Mouse (Mus musculus) thymus, adult 2 months (tissue): ENCODE results near the gene Hus1b. TPM values are rescaled to one million over a fixed set of nuclear protein-coding genes. Genes with fewer than 3 reads are reported as not detected.

Source experiments
- DNase-seq: peaks from one replicate; pipeline ENCODE4 v3.0.0; 2021
- H3K27ac ChIP-seq: fragments of 200-500 bp; 2 replicates; pipeline ENCODE4 v1.5.1; 2012; ENCODE audit warnings: low read length, control low read depth; ENCODE audit not compliant: control insufficient read depth, insufficient read depth
- H3K27me3 ChIP-seq: fragments of 200-500 bp; 2 replicates; pipeline ENCODE4 v1.6.1; 2012; ENCODE audit warnings: mild to moderate bottlenecking, low read length, moderate library complexity, mixed read lengths; ENCODE audit not compliant: control insufficient read depth, insufficient read depth
- H3K36me3 ChIP-seq: fragments of 200-500 bp; 2 replicates; pipeline ENCODE4 v1.6.1; 2012; ENCODE audit warnings: mild to moderate bottlenecking, low read length, moderate library complexity; ENCODE audit not compliant: control insufficient read depth, insufficient read depth
- H3K4me1 ChIP-seq: fragments of 200-500 bp; replicated peaks from 2 replicates; pipeline ENCODE4 v1.6.1; 2012; ENCODE audit warnings: low read length; ENCODE audit not compliant: control insufficient read depth, insufficient read depth
- H3K4me3 ChIP-seq: fragments of 200-500 bp; 2 replicates; pipeline ENCODE4 v1.5.1; 2012; ENCODE audit warnings: mild to moderate bottlenecking, low read length, control low read depth, moderate library complexity; ENCODE audit not compliant: control insufficient read depth, insufficient read depth
- CTCF ChIP-seq: fragments of 200-500 bp; IDR thresholded peaks from 2 replicates; pipeline ENCODE4 v1.5.1; 2012; ENCODE audit warnings: mild to moderate bottlenecking, control low read depth, low read length, moderate library complexity, borderline replicate concordance; ENCODE audit not compliant: control insufficient read depth, poor library complexity, insufficient read depth; ENCODE audit errors: extremely low read depth
- POLR2A ChIP-seq: fragments of 200-500 bp; IDR thresholded peaks from 2 replicates; pipeline ENCODE4 v1.6.1; 2012; ENCODE audit warnings: mild to moderate bottlenecking, low read length, control low read depth, moderate library complexity; ENCODE audit not compliant: control insufficient read depth, poor library complexity, insufficient read depth; ENCODE audit errors: extremely low read depth
- WGBS: fragments of 180-500 bp; shearing (Covaris S2); methylation state at CpG from one replicate; pipeline ENCODE4 v1.1.7; 2018; 5-methylcytosine and 5-hydroxymethylcytosine counted together
- polyA plus RNA-seq: library from polyadenylated mRNA; depleted of rRNA; stranded (reverse); fragments of >200 nt; gene quantifications from 2 replicates; pipeline ENCODE4 v1.2.3, GENCODE M21; 2012

Hus1b gene
- polyA plus RNA-seq, 1 experiment: 1.1 TPM

DNA sequence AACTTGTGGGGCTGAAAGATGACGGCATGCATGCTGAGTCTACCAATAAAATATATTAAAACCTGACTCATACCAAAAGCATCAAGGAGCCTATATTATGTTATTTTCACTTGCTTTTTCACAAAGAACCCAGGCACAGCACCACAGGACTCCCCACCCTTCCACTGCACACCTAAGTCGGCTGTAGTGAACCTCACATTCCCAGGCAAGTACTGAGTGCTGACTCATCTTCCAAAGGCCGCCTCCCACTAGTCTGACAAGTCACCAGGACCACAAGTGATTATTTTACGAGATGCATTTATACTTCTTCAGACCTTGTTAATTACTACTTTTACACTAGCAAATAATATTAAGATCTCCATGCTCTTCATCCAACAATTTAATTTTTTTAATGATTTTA lies 15.9 kb downstream of the Hus1b start:
- Histone ChIP-seq H3K36me3 (peaks cover 11% of the 10 kb centered on the region; the same call in 1 of the 2 replicates), H3K27ac (no peak overlapping the region), H3K4me3 (no peak overlapping the region), H3K27me3 (no peaks in the 10 kb centered on the region), H3K4me1 (no peaks in the 10 kb centered on the region; the same call in 1 of the 2 replicates)
- WGBS: 88% methylated on average over 4 of the region's 4 CpGs
- no peak for DNase-seq
- TF ChIP-seq POLR2A (no peak), CTCF (no peak)

DNA sequence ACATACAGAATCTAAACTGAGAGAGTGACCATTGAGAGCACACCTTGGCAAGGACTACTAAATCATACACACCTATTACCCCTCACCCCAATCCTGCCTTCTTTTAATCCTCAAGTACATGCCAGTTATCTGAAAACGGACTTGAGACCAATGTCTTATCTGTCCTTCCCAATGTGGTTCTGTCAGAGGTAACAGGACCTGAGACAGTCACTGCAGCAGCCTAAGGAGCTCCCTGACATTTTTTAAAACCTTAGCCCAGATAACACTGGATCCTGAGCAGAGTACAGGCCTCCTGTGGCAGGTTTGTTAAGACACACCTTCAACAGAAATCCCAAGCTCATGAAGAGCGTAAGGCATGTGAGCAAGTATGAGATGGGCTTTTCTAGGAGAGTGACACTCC lies 18.4 kb downstream of the Hus1b start:
- H3K4me1 ChIP-seq: no peaks in the 10 kb centered on the region; the same call in 1 of the 2 replicates
- peaks cover 23% of the 10 kb centered on the region for H3K36me3 ChIP-seq
- TF ChIP-seq POLR2A (no peak), CTCF (no peak)
- no peak overlapping the region for H3K27ac ChIP-seq
- H3K27me3 ChIP-seq: no peaks in the 10 kb centered on the region
- no peak overlapping the region for H3K4me3 ChIP-seq
- WGBS: 95% methylated on average over 2 of the region's 2 CpGs
- DNase-seq: no peak

DNA sequence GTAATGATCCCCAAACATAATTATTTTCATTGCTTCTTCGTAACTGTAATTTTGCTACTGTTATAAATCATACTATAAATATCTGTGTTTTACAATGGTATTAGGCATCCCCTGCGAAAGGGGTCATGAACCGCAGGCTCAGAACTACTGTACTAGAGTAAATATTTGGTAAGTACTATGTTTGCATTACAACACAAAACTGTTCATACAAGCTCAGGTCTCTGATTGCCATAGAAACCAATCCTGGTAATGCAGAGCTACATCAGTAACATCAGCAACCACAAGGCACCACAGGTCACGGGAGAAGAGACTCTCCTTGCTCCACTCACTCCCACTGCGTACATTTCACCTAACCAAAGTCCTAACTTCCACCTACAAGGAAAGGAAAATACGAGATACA lies 23.3 kb downstream of the Hus1b start:
- H3K27ac ChIP-seq: no peak overlapping the region
- no peak overlapping the region for H3K4me3 ChIP-seq
- no peaks in the 10 kb centered on the region for H3K4me1 ChIP-seq
- H3K36me3 ChIP-seq: peaks cover 25% of the 10 kb centered on the region
- no peaks in the 10 kb centered on the region for H3K27me3 ChIP-seq
- 95% methylated on average over 6 of the region's 6 CpGs for WGBS
- no peak for DNase-seq
- TF ChIP-seq POLR2A (no peak), CTCF (no peak)

DNA sequence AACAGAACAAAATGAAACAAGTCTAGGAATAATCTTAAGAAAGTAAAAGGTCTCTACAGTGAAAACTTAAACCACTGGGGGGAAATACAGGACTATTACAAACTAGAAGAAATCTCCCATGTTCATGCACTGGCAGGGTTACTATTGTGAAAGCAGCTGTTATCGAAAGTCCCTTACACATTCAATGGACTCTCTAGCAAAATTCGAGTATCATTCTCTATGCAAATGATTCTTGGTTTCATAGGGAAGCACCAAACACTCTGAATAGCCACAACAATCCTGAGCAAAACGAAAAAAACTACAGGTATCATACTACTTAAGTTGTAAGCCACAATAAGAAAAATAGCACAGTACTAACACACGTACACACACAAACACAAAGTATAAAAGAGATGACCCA lies 25.6 kb downstream of the Hus1b start:
- Histone ChIP-seq H3K27me3 (no peaks in the 10 kb centered on the region), H3K27ac (no peak overlapping the region), H3K4me1 (no peaks in the 10 kb centered on the region), H3K36me3 (peaks cover 21% of the 10 kb centered on the region), H3K4me3 (no peak overlapping the region)
- DNase-seq: no peak
- TF ChIP-seq CTCF (no peak), POLR2A (no peak)
- WGBS: 83% methylated on average over 4 of the region's 4 CpGs

DNA sequence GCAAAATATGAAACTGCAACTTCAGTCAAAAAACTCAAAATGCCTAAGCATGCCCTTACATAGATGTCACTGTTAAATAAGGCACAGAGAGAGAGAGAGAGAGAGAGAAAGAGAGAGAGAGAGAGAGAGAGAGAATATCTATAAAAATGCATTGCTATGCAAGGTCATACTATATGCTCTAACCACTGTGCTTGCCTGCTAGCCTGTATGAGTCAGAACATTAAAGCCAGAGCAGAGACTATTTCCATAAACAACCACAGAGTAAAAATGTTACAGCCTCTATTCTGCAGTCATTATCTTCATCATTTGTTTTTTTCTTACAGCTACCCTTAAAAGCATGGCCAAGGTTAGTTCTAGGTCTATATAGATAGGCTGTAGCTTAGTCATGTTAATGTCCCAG lies 33.8 kb downstream of the Hus1b start:
- Histone ChIP-seq H3K4me3 (no peak overlapping the region), H3K36me3 (no peaks in the 10 kb centered on the region; the same call in 1 of the 2 replicates), H3K27ac (no peak overlapping the region), H3K4me1 (no peaks in the 10 kb centered on the region), H3K27me3 (no peaks in the 10 kb centered on the region)
- DNase-seq: no peak
- TF ChIP-seq POLR2A (no peak), CTCF (no peak)

DNA sequence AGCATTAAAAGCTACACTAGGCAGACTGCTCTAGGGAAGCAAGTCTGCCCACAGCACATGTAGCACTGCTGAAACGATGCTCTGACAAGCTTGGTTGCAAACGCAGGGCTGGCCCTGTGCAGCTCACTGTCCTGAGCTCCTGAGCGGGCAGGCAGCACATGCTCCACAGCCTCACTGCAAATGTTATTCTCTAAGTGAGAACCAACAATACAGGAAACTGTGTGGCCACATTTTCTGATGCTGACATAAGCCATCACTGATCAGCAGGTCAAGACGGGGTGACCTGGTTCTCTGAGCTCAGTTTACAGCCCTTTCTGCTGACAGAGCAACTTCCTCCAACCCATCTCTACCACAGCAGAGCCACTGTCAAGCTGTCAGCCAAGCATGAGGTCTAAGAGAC lies 34.5 kb downstream of the Hus1b start:
- 68% methylated on average over 4 of the region's 4 CpGs for WGBS
- Histone ChIP-seq H3K4me1 (no peaks in the 10 kb centered on the region), H3K27me3 (no peaks in the 10 kb centered on the region), H3K27ac (no peak overlapping the region), H3K4me3 (no peak overlapping the region), H3K36me3 (no peaks in the 10 kb centered on the region; the same call in 1 of the 2 replicates)
- DNase-seq: no peak
- TF ChIP-seq CTCF: no peak
- TF ChIP-seq POLR2A: no peak

DNA sequence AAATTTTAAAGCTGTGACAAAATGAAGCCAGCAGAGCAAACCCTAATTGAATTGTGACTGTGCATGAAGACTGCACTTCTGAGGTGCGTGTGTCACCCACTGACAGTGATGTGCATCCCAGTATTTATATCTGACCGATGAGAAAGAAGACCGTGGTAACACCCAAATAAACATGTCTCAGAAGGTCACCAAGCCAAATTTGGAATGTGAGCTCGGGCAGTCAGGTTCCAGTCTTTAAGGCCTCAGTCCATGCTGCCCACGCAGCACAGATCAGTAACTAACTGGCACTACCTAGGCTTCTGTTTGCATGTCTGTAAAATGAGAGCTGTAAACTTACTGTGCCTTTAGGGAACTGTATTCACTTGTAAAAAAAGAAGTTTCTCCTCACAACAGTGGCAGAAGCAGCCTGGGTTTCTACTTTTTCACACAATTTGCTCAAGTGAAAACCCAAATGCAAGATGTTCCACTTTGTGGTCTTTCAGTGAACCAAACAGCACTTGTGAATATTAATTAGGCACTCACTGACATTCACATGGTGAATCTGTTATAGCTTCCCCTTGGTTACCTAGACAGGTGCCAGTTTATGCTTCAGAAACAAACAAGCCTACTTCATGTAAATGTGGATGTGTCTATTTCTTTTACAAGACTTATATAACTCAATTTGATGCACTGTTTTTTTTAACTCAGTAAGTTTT lies 35.5 kb downstream of the Hus1b start:
- Histone ChIP-seq H3K4me1 (no peaks in the 10 kb centered on the region), H3K36me3 (no peaks in the 10 kb centered on the region; the same call in 1 of the 2 replicates), H3K4me3 (no peak overlapping the region), H3K27ac (no peak overlapping the region), H3K27me3 (no peaks in the 10 kb centered on the region)
- TF ChIP-seq POLR2A (no peak), CTCF (no peak)
- DNase-seq: no peak
- 94% methylated on average over 5 of the region's 5 CpGs for WGBS
